Mouse (Mus musculus): ENCODE data around the gene Nat8f6. TPM values are rescaled to one million over a fixed set of nuclear protein-coding genes. Genes with fewer than 3 reads are reported as not detected.
"Not testable (repeated sequence)": the region's sequence is repeated elsewhere in the genome, so short reads cannot be mapped to it uniquely, and the experiment has no call there.

Gene Nat8f6
- polyA plus RNA-seq, 1 experiment from 2014 or later = not detected

DNA sequence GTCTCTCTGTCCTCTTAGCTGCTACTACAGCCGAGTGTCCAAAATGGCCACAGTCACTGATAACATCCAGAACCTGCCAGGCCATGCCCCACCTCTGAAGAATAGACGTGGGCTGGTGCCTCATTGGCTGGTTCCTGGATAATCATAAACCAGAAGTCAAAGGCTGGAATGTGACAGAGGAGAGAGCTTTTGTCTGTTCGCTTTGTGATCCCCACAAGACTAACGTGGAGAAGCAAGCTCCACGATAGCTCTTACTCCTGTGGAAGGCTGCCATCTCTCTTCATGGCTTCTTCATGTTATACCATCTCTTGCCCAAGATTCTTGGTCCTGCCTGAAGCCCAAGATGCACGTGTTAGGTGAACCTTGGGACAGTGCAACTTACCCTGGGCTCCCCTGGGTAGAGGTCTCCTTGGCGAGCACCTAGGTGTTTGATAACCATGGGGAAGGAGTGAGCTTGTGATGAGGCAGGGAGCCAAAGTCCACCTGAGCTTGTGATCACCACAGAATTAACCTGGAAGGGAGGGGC is 11.1 kb upstream of the Nat8f6 start, which contains the start of gene Nat8:
TSS of gene Nat8 (minus strand) at position 287 of the 526 bp plus-strand sequence.
- H3K27me3 ChIP-seq = no peaks in the 10 kb centered on the region
- no peak within 1 kb of the TSS for H3K4me3 ChIP-seq

DNA sequence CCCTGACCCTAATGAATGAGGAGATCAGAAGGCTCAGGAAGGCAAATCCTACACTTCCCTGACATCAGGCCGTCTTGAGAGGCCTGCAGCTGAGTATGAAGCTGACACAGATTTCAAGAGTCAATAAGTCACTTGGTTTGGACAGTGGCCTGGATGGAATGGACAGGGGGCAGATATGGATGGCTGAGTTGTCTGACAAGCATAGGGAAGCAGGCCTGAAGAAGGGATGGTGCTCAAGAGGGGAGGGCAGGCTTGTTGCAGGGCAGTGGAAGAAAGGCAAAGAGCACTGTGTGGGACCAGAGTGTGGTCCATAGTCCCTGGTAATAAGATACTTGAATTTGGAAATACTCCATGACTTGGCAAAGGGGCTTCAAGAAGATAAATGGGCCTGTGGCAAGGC is 8.7 kb upstream of the Nat8f6 start:
- Histone ChIP-seq H3K9ac (no peak overlapping the region), H3K4me3 (no peak overlapping the region), H3K9me3 (no peaks in the 10 kb centered on the region), H3K27ac (replicated peaks) (no peak overlapping the region), H3K27me3 (no peaks in the 10 kb centered on the region), H3K4me2 (no peak overlapping the region), H3K36me3 (no peaks in the 10 kb centered on the region), H3K4me1 (replicated peaks) (no peaks in the 10 kb centered on the region)
- no peak for ATAC-seq (ENCODE audit: low read depth)
- WGBS = 63% methylated on average over 1 of the region's 1 CpGs

More for the DNA sequence above, 11.1 kb upstream of the Nat8f6 start, which contains the start of gene Nat8:
- Histone ChIP-seq H3K9me3 (no peaks in the 10 kb centered on the region), H3K36me3 (no peaks in the 10 kb centered on the region), H3K4me2 (no peak within 1 kb of the TSS), H3K27ac (replicated peaks) (no peak within 1 kb of the TSS), H3K4me1 (replicated peaks) (no peaks in the 10 kb centered on the region), H3K9ac (no peak within 1 kb of the TSS)
- WGBS = 75% methylated on average over 7 of the region's 7 CpGs
- no peak for ATAC-seq (ENCODE audit: low read depth)

DNA sequence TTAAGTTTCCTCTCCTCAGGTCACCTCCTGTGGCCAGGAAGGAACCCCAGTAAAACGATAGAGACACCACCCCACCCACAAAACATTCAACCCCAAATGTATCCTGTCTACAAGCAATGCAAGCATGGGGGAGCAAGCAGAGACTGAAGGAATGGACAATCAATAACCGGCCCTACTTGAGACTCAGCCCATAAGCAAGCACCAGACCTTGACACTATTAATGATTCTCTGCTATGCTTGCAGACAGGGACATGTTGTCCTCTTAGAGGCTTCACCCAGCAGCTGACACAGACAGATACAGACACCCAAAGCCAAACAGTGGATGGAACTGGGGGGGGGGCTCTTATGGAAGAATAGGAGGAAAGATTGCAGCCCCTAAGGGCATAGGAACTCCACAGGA is 5.1 kb upstream of the Nat8f6 start:
- no peak for ATAC-seq (ENCODE audit: low read depth)
- no peaks in the 10 kb centered on the region for H3K27me3 ChIP-seq
- 91% methylated on average over 2 of the region's 2 CpGs for WGBS
- H3K4me3 ChIP-seq = no peak overlapping the region
- no peaks in the 10 kb centered on the region for H3K9me3 ChIP-seq
- H3K4me1 ChIP-seq (replicated peaks) = no peaks in the 10 kb centered on the region
- H3K4me2 ChIP-seq = no peak overlapping the region
- no peak overlapping the region for H3K27ac ChIP-seq (replicated peaks)
- no peaks in the 10 kb centered on the region for H3K36me3 ChIP-seq
- H3K9ac ChIP-seq = no peak overlapping the region

DNA sequence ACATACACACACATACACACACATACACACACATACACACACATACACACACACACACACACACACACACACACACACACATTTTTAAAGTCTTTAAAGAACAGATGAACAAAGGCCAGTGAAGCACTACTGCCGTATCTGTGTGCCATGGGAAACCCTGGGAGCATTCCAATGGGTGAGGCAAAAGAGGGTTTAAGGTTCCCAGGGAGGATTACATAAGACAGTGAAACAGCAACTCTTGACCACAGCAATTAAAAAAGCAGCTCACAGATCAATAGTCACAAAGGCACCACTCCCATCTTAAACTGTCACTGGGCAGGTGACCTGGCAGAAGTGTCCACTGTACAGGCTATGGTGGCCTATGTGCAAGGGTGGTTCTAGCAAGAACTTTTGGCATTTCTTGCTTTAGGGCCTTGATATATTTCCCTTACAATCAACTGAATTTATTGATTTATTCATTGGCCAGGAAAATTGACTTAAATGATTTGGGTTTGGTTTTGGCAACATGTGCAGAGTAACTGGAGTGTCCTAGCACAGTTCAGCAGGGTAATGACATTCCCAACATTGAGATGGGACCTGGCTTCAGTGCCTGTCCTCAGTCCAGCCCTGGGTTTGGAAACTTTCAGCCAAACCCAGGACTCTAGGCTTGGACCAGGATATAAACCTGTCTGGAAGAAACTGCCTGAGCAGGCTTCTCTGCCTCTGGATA is 2.8 kb upstream of the Nat8f6 start:
- H3K27ac ChIP-seq (replicated peaks) = no peak overlapping the region
- no peaks in the 10 kb centered on the region for H3K9me3 ChIP-seq
- no peaks in the 10 kb centered on the region for H3K4me1 ChIP-seq (replicated peaks)
- ATAC-seq (ENCODE audit: low read depth) = no peak
- H3K4me3 ChIP-seq = no peak overlapping the region
- no peak overlapping the region for H3K9ac ChIP-seq
- no peak overlapping the region for H3K4me2 ChIP-seq
- no peaks in the 10 kb centered on the region for H3K36me3 ChIP-seq
- H3K27me3 ChIP-seq = no peaks in the 10 kb centered on the region
- WGBS = 97% methylated on average over 1 of the region's 1 CpGs

DNA sequence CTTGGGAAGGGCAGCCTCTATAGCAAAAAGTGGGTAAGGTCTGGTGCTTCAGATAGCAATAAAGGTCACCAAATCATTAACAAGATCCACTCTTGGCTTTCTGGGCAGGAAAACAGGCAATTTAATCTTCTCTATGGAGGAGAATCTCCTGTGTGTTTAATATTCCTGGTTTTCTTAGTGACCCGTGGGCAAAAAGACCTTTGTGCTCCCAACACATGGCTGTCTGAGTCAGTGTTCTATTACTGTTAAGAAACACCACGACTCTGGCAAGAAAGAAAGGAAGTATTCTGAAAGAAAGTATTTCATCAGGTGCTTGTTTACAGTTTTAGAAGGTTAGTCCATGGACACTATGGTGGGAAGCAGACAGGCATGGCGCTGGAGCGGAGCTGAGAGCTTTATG is 1.5 kb upstream of the Nat8f6 start:
- H3K36me3 ChIP-seq = no peaks in the 10 kb centered on the region
- no peak for ATAC-seq (ENCODE audit: low read depth)
- H3K27me3 ChIP-seq = no peaks in the 10 kb centered on the region
- H3K27ac ChIP-seq (replicated peaks) = no peak overlapping the region
- no peak overlapping the region for H3K4me2 ChIP-seq
- H3K9ac ChIP-seq = no peak overlapping the region
- no peak overlapping the region for H3K4me3 ChIP-seq
- H3K4me1 ChIP-seq (replicated peaks) = no peaks in the 10 kb centered on the region
- WGBS = 84% methylated on average over 4 of the region's 4 CpGs
- no peaks in the 10 kb centered on the region for H3K9me3 ChIP-seq

DNA sequence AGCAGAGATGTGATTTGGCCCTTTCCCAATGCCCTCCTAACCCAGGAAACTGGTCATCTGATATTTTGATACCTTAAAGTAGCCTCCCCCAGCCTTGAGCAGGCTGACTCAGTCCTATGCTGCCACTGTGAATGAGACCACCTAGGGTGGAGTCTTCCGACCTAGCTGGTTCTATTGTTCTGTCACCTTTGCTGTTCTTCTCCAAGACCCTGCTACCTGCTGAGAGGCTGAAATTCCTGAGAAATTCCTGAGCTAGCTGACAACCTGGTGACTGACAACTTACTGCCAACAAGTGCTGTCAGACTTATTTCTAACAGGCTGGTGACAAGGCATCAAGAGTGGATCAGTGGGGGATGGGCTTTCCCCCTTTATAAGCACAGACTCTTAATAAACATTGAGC is 2.4 kb downstream of the Nat8f6 start:
- ATAC-seq (ENCODE audit: low read depth) = no peak
- Histone ChIP-seq H3K4me1 (replicated peaks) (no peaks in the 10 kb centered on the region), H3K9ac (no peak overlapping the region), H3K27ac (replicated peaks) (no peak overlapping the region), H3K27me3 (no peaks in the 10 kb centered on the region), H3K36me3 (no peaks in the 10 kb centered on the region), H3K4me2 (no peak overlapping the region), H3K9me3 (no peaks in the 10 kb centered on the region), H3K4me3 (no peak overlapping the region)
- 45% methylated on average over 1 of the region's 1 CpGs for WGBS

DNA sequence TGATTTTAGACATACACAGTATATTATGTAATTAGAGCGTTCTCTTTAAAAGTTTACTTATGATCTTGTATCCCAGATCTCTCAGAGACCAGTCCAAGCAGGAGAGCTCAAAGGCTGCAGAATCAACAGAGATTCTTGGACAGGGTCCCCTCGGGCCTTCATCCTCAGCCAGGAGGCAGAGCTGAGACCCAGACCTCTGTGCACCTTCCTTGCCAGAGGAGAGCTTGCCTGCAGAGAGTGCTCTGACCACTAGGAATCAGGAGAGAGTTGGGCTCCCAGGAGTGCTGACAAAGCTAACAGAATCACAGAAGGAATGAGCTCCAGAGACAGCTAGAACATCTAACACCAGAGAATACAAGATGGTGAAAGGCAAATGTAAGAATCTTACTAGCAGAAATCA is 7.4 kb downstream of the Nat8f6 start:
- Histone ChIP-seq H3K9me3 (no peaks in the 10 kb centered on the region), H3K9ac (no peak overlapping the region), H3K4me2 (no peak overlapping the region), H3K4me1 (replicated peaks) (no peaks in the 10 kb centered on the region), H3K36me3 (no peaks in the 10 kb centered on the region), H3K27ac (replicated peaks) (no peak overlapping the region), H3K27me3 (no peaks in the 10 kb centered on the region), H3K4me3 (no peak overlapping the region)
- WGBS = 94% methylated on average over 2 of the region's 2 CpGs
- ATAC-seq (ENCODE audit: low read depth) = no peak

DNA sequence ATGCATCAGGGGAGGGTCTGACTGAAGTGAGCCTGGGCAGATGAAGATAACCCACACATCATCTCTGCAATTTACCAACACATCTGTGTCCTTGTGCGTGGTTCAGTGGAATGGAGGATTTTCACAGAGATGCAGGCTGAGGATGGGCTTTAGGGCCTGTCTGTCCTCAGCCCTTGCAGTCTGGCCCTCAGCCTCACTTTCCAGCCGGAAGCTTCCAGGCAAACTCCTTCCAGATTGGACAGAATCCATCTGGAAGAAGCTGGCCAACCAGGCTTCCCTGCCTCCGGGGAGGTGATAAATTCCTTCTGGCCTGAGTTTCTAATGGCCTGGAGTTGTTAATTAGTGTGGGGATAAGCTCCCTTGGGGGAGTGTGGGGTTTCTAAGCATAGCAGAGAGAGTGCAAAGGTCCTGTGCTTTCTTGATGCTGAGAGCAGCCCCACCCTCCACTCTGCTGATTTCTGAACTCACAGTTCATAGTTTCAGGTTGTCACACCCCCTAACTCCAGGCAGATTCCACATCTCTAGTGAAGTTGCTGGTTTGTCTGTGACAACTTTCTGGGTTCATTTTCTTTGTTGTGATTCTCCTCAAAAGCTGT is 9.7 kb downstream of the Nat8f6 start:
- H3K4me2 ChIP-seq; H3K27me3 ChIP-seq; H3K4me3 ChIP-seq; H3K9me3 ChIP-seq; ATAC-seq (ENCODE audit: low read depth); H3K4me1 ChIP-seq (replicated peaks); H3K9ac ChIP-seq; H3K27ac ChIP-seq (replicated peaks); H3K36me3 ChIP-seq: not testable (repeated sequence)
- 63% methylated on average over 3 of the region's 3 CpGs for WGBS

DNA sequence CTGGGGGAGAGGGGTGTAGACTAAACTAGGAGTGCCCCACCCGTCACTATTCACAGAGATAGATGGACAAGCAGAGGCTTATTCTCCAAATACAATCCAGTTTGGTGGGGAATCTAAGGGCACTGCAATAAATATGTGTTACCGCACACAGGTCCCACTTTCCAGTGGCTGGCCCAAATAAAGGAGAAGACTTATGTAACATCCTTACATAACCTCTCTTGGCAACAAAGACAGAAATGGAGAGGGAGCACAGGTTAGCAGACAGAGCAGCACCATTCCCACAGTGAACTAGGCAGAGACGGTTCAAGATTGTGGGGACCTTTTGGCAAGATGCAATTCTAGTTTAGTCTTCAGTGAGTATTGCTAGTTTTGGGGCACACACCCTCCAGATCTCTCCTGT is 10.2 kb downstream of the Nat8f6 start:
- H3K4me3 ChIP-seq; ATAC-seq (ENCODE audit: low read depth); H3K9ac ChIP-seq; H3K4me1 ChIP-seq (replicated peaks); H3K27ac ChIP-seq (replicated peaks); H3K36me3 ChIP-seq; H3K4me2 ChIP-seq; H3K27me3 ChIP-seq; H3K9me3 ChIP-seq: not testable (repeated sequence)
- 84% methylated on average over 3 of the region's 3 CpGs for WGBS

DNA sequence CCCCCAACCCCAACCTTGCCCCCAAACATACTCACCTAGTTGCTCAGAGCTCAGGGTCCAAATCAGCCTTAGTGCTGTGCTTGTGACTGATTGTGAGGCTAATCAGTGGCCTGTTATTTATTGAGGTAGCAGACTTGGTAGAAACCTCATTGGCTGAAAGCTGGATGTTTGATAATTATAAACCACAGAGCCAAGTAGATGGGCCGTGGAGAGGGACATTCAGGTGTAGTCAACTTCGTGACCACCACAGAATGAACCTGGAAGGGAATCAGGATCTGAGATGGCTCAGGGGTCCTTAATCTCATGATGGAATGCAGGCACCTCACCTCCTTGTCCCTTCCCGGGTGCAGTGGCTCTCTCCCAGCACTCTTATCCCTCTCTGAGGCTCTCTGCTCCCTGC is 11.0 kb downstream of the Nat8f6 start:
- not testable (repeated sequence) for ATAC-seq (ENCODE audit: low read depth); H3K9me3 ChIP-seq; H3K4me1 ChIP-seq (replicated peaks); H3K4me2 ChIP-seq; H3K27ac ChIP-seq (replicated peaks); H3K4me3 ChIP-seq; H3K36me3 ChIP-seq; H3K27me3 ChIP-seq; H3K9ac ChIP-seq
- WGBS = 78% methylated on average over 3 of the region's 3 CpGs

DNA sequence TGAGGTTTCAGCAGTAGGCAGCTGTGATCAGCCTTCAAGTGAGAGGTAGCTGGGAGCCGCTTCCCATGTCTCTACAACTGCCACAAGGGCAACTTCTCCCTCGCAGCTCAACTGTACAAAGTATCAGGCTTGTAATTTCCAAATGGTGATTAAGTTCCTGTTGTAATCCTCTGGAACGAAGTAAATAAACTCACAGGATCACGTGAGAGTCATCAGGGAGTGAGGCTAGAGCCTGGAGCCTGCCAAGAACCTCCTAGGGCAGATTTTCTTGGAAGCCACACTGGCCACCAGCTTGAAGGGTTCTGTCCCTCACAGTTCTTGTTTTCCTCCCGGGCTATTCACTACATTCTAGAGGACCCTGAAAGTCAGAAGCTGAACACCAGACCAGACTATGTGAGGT is 17.6 kb downstream of the Nat8f6 start:
- H3K36me3 ChIP-seq; H3K4me3 ChIP-seq; H3K27ac ChIP-seq (replicated peaks); H3K27me3 ChIP-seq; ATAC-seq (ENCODE audit: low read depth); H3K9me3 ChIP-seq; H3K4me1 ChIP-seq (replicated peaks); H3K4me2 ChIP-seq; H3K9ac ChIP-seq: not testable (repeated sequence)
- 81% methylated on average over 5 of the region's 5 CpGs for WGBS

DNA sequence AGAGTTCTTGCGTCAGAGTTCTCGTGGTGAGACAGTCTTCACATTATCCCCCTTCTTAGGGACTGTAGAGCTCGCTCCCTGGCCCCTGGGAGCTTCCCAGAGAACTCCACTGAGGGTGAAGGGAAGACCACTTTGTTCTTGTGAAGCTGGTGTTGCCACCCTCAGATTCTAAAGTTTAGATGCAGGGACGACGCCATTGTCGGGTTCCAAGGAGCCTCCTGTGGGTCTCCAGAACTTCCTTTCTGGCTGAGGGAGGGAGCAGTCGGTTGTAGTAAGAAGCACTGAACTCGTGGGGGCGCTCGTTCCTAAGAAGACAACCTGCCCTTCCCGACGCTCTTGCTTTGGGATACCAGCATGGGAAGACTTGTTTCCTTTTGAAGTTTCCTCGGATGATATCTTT is 55.2 kb downstream of the Nat8f6 start, which contains the start of gene Nat8f3:
TSS of gene Nat8f3 (minus strand) at position 223 of the 400 bp plus-strand sequence.
- not testable (repeated sequence) for H3K9me3 ChIP-seq; H3K36me3 ChIP-seq; H3K4me3 ChIP-seq; H3K4me1 ChIP-seq (replicated peaks); H3K4me2 ChIP-seq; H3K27ac ChIP-seq (replicated peaks); H3K27me3 ChIP-seq; H3K9ac ChIP-seq; ATAC-seq (ENCODE audit: low read depth)
- 65% methylated on average over 13 of the region's 13 CpGs for WGBS
